Mouse (Mus musculus) hindbrain, embryonic 16.5 days (tissue): Measurements from ENCODE around the gene Mageb2. TPM values are rescaled to one million over a fixed set of nuclear protein-coding genes. Genes with fewer than 3 reads are reported as not detected.
"Not testable (repeated sequence)": the region's sequence is repeated elsewhere in the genome, so short reads cannot be mapped to it uniquely, and the experiment has no call there.

ENCODE experiments used
- ATAC-seq: fragments of 200-750 bp; cut with Nextera tagmentation; 2 replicates; pipeline ENCODE4 v1.8.0; 2017; ENCODE audit warnings: moderate TSS enrichment, moderate library complexity
- H3K27ac ChIP-seq: fragments of 300-500 bp; sonication (generic); 2 replicates; pipeline ENCODE4 v1.5.1; 2014; ENCODE audit warnings: low read depth, mild to moderate bottlenecking, control low read depth, low read length, moderate library complexity
- H3K27me3 ChIP-seq: fragments of 300-500 bp; sonication (generic); replicated peaks from 2 replicates; pipeline ENCODE4 v1.6.1; 2014; ENCODE audit warnings: low read length; ENCODE audit not compliant: control insufficient read depth, insufficient read depth
- H3K36me3 ChIP-seq: fragments of 300-500 bp; sonication (generic); 2 replicates; pipeline ENCODE4 v1.6.1; 2014; ENCODE audit warnings: mild to moderate bottlenecking, low read length, moderate library complexity, mixed read lengths; ENCODE audit not compliant: control insufficient read depth, insufficient read depth
- H3K4me1 ChIP-seq: fragments of 300-500 bp; sonication (generic); 2 replicates; pipeline ENCODE4 v1.6.1; 2014; ENCODE audit warnings: low read depth, low read length; ENCODE audit not compliant: control insufficient read depth, insufficient read depth
- H3K4me2 ChIP-seq: fragments of 300-500 bp; sonication (generic); 2 replicates; pipeline ENCODE4 v1.6.1; 2014; ENCODE audit warnings: mild to moderate bottlenecking, low read length, control low read depth, moderate library complexity
- H3K4me3 ChIP-seq: fragments of 300-500 bp; sonication (generic); 2 replicates; pipeline ENCODE4 v1.5.1; 2014; ENCODE audit warnings: mild to moderate bottlenecking, low read length, control low read depth, moderate library complexity
- H3K9ac ChIP-seq: fragments of 300-500 bp; sonication (generic); 2 replicates; pipeline ENCODE4 v1.6.1; 2014; ENCODE audit warnings: low read depth, mild to moderate bottlenecking, control low read depth, low read length, moderate library complexity
- H3K9me3 ChIP-seq: fragments of 300-500 bp; sonication (generic); 2 replicates; pipeline ENCODE4 v1.6.1; 2014; ENCODE audit warnings: mild to moderate bottlenecking, low read length, moderate library complexity; ENCODE audit not compliant: control insufficient read depth
- WGBS: fragments of 180-500 bp; shearing (Covaris S2); extraction: QIAGEN DNeasy Blood & Tissue Kit; methylation state at CpG from one replicate; pipeline ENCODE4 v1.1.7; 2014; 5-methylcytosine and 5-hydroxymethylcytosine counted together
- polyA plus RNA-seq: library from polyadenylated mRNA; unstranded; fragments of >200 nt; fragmentation: Nextera tagmentation; extraction: Ambion mirVana; gene quantifications from 2 replicates; pipeline ENCODE4 v1.2.1, GENCODE M21; 2015

Mageb2 gene
- polyA plus RNA-seq = not detected in 2 replicates

DNA sequence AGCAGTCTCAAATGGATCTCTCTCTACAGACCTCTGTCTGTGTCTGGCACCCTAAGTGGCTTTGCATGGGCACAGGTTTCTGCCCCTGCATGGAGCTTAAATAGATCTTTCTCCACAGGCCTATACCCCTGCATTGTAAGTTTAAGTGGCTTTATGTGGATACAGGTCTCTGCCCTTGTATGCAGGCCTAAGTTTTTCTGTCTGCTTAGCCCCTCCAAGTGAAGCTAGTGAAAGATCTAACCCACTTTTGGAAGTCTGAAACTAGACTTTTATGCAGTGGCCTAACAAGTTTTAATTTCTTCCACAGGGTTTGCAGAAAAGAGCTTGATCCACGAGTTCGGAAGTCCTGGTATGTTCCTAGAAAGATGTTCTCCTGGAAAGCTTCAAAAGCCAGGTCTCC lies at the start of gene Mageb2:
Mageb2 (plus strand) TSS at position 301 of the 400 bp plus-strand sequence.
- H3K9ac ChIP-seq, ATAC-seq, H3K36me3 ChIP-seq, H3K4me2 ChIP-seq, H3K9me3 ChIP-seq, H3K4me3 ChIP-seq, H3K27ac ChIP-seq, H3K27me3 ChIP-seq, H3K4me1 ChIP-seq: not testable (repeated sequence)
- WGBS = 70% methylated on average over 2 of the region's 2 CpGs

DNA sequence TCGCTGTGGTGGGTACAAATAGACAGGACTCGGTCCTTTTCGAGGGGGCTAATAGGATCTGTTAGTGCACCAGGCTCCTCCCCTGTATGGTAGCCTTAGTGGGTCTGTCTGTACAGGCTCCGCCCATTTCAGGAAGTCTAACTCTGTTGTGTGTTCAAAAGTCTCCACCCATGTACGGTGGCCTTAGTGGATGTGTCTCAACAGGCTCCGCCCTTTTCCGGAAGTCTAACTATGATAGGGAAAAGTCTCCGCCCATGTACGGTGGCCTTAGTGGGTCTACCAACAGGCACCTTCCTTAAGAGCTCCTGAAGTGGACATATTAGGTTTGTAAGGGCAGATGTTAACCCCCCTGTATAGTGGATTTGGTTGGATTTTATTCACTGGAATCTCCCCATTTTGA lies 18.2 kb upstream of the Mageb2 start:
- not testable (repeated sequence) for H3K27ac ChIP-seq, H3K4me1 ChIP-seq, H3K36me3 ChIP-seq, ATAC-seq, H3K9ac ChIP-seq, H3K4me2 ChIP-seq, H3K4me3 ChIP-seq, H3K9me3 ChIP-seq, H3K27me3 ChIP-seq
- 91% methylated on average over 9 of the region's 9 CpGs for WGBS

Other genes starting within 250 kb of the Mageb2 start
- gene Gm5072, start 60.8 kb downstream of the Mageb2 start, polyA plus RNA-seq = not detected in 2 replicates
- not detected in 2 replicates for gene Gm8914, start 148.4 kb downstream of the Mageb2 start, polyA plus RNA-seq
- not detected in 2 replicates for gene 1700084M14Rik, start 244.2 kb downstream of the Mageb2 start, polyA plus RNA-seq